Mouse (Mus musculus): ENCODE results near the gene Hoxb7. TPM values are rescaled to one million over a fixed set of nuclear protein-coding genes. Genes with fewer than 3 reads are reported as not detected.

Gene Hoxb7
- polyA plus RNA-seq, 1 experiment from 2014 or later: 3.5 TPM

GRCm38 (mm10) chr11:96306908-96307269 is 20.5 kb downstream of the Hoxb7 start:
- Histone ChIP-seq H3K9me3 (ENCODE audit: low read depth, low read length) (no peaks in the 10 kb centered on the region), H3K4me3 (ENCODE audit: low read depth, low read length) (peak overlapping the region; percentile 72), H3K4me2 (peak overlapping the region; percentile 84), H3K4me1 (ENCODE audit: insufficient read depth) (no peaks in the 10 kb centered on the region), H3K27ac (ENCODE audit: low read depth) (peak overlapping the region; percentile 100), H3K9ac (peak overlapping the region; percentile 99), H3K36me3 (ENCODE audit: insufficient read depth) (peaks cover 14% of the 10 kb centered on the region), H3K27me3 (ENCODE audit: insufficient read depth, low read length) (peaks cover 64% of the 10 kb centered on the region)
- WGBS: 17% methylated on average over 13 of the region's 13 CpGs
- ATAC-seq (ENCODE audit: insufficient read depth) (no peak), DNase-seq (no peak)
- TF ChIP-seq CTCF (IDR thresholded peaks at IDR 0.05; ENCODE audit: low read depth): no peak

GRCm38 (mm10) chr11:96308763-96309162 is 22.3 kb downstream of the Hoxb7 start:
- Histone ChIP-seq H3K36me3 (ENCODE audit: insufficient read depth) (peaks cover 14% of the 10 kb centered on the region), H3K4me2 (peak overlapping the region; percentile 84), H3K27ac (ENCODE audit: low read depth) (peak overlapping the region; percentile 100), H3K4me3 (ENCODE audit: low read depth, low read length) (peak overlapping the region; percentile 72), H3K9me3 (ENCODE audit: low read depth, low read length) (no peaks in the 10 kb centered on the region), H3K4me1 (ENCODE audit: insufficient read depth) (no peaks in the 10 kb centered on the region), H3K9ac (peak overlapping the region; percentile 99), H3K27me3 (ENCODE audit: insufficient read depth, low read length) (peaks cover 63% of the 10 kb centered on the region)
- DNase-seq (no peak), ATAC-seq (ENCODE audit: insufficient read depth) (no peak)
- 19% methylated on average over 4 of the region's 4 CpGs for WGBS
- TF ChIP-seq CTCF (IDR thresholded peaks at IDR 0.05; ENCODE audit: low read depth): no peak

DNA sequence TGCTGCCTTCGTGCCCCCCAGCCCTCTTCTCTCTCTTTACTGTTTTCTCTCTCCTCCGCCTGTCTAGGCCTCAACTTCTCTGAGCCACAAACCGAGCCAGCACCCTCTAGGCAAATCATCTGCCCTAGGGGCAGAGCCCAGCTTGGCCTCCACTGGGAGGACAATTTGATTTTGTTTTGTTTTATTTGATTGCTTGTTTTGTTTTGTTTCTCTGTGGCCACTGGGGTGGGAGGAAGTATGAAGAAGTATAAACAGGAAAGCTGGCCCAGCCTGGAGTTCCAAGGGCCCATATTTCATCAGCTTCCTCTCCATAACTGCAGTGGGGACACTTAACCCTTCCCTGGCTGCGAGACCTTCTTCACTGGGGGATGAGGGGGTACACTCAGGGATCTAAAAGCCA is 22.9 kb downstream of the Hoxb7 start:
- 0 out of 2 replicates have a peak, but pooled peaks cover 2% of the 10 kb centered on the region for H3K4me1 ChIP-seq (ENCODE audit: insufficient read depth)
- ATAC-seq (ENCODE audit: insufficient read depth): peak; percentile 60
- no peaks in the 10 kb centered on the region for H3K9me3 ChIP-seq (ENCODE audit: low read depth, low read length)
- H3K4me2 ChIP-seq: peak overlapping the region; percentile 84
- peaks cover 62% of the 10 kb centered on the region for H3K27me3 ChIP-seq (ENCODE audit: insufficient read depth, low read length)
- H3K4me3 ChIP-seq (ENCODE audit: low read depth, low read length): peak overlapping the region; percentile 72
- peaks cover 14% of the 10 kb centered on the region for H3K36me3 ChIP-seq (ENCODE audit: insufficient read depth)
- DNase-seq: peak; percentile 90
- 20% methylated on average over 4 of the region's 4 CpGs for WGBS
- H3K27ac ChIP-seq (ENCODE audit: low read depth): peak overlapping the region; percentile 100
- TF ChIP-seq CTCF (IDR thresholded peaks at IDR 0.05; ENCODE audit: low read depth): peak; percentile 22; the same call in 1 of the 2 replicates
- peak overlapping the region; percentile 99 for H3K9ac ChIP-seq

GRCm38 (mm10) chr11:96310183-96310938 is 23.9 kb downstream of the Hoxb7 start:
- H3K4me2 ChIP-seq: peak overlapping the region; percentile 84
- 0 out of 2 replicates have a peak, but pooled peaks cover 2% of the 10 kb centered on the region for H3K4me1 ChIP-seq (ENCODE audit: insufficient read depth)
- DNase-seq: peak; percentile 55
- no peaks in the 10 kb centered on the region for H3K9me3 ChIP-seq (ENCODE audit: low read depth, low read length)
- H3K4me3 ChIP-seq (ENCODE audit: low read depth, low read length): peak overlapping the region; percentile 72
- WGBS: 15% methylated on average over 20 of the region's 20 CpGs
- peak overlapping the region; percentile 99 for H3K9ac ChIP-seq
- TF ChIP-seq CTCF (IDR thresholded peaks at IDR 0.05; ENCODE audit: low read depth): no peak
- H3K27me3 ChIP-seq (ENCODE audit: insufficient read depth, low read length): peaks cover 53% of the 10 kb centered on the region
- no peak for ATAC-seq (ENCODE audit: insufficient read depth)
- peak overlapping the region; percentile 100 for H3K27ac ChIP-seq (ENCODE audit: low read depth)
- H3K36me3 ChIP-seq (ENCODE audit: insufficient read depth): peaks cover 8% of the 10 kb centered on the region; the same call in 1 of the 2 replicates

DNA sequence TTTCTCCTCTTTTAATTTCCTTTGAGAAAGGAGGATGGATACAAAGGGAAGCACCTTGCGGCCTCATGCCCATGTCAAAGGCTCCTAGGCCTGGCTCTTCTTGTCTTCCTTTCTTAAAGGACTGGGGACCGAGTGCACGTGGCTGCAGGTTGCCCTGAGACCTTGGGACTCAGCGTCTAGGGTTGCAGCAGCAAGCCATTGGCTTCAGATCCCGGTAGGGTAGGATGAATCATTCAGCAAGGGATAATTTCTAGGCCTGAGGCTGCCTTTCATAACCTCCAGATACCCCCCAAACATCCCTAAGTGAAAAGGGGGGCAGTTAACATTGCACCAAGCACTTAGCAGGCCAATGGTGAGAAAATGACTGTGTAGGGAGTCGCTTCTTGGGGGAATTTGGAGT is 24.7 kb downstream of the Hoxb7 start:
- DNase-seq: peak; percentile 58
- peaks cover 50% of the 10 kb centered on the region for H3K27me3 ChIP-seq (ENCODE audit: insufficient read depth, low read length)
- peak overlapping the region; percentile 99 for H3K9ac ChIP-seq
- H3K36me3 ChIP-seq (ENCODE audit: insufficient read depth): peaks cover under 1% of the 10 kb centered on the region; the same call in 1 of the 2 replicates
- 11% methylated on average over 6 of the region's 6 CpGs for WGBS
- TF ChIP-seq CTCF (IDR thresholded peaks at IDR 0.05; ENCODE audit: low read depth): no peak
- H3K27ac ChIP-seq (ENCODE audit: low read depth): peak overlapping the region; percentile 100
- peak overlapping the region; percentile 72 for H3K4me3 ChIP-seq (ENCODE audit: low read depth, low read length)
- no peak for ATAC-seq (ENCODE audit: insufficient read depth)
- H3K4me2 ChIP-seq: peak overlapping the region; percentile 84
- H3K9me3 ChIP-seq (ENCODE audit: low read depth, low read length): no peaks in the 10 kb centered on the region
- H3K4me1 ChIP-seq (ENCODE audit: insufficient read depth): 0 out of 2 replicates have a peak, but pooled peaks cover 2% of the 10 kb centered on the region

GRCm38 (mm10) chr11:96311520-96312417 is 25.3 kb downstream of the Hoxb7 start:
- no peaks in the 10 kb centered on the region for H3K9me3 ChIP-seq (ENCODE audit: low read depth, low read length)
- H3K27me3 ChIP-seq (ENCODE audit: insufficient read depth, low read length): peaks cover 45% of the 10 kb centered on the region
- H3K4me3 ChIP-seq (ENCODE audit: low read depth, low read length): peak overlapping the region; percentile 72
- 0 out of 2 replicates have a peak, but pooled peaks cover 2% of the 10 kb centered on the region for H3K4me1 ChIP-seq (ENCODE audit: insufficient read depth)
- WGBS: 1% methylated on average over 31 of the region's 31 CpGs
- ATAC-seq (ENCODE audit: insufficient read depth): peak; percentile 81
- DNase-seq: peak; percentile 95
- no peaks in the 10 kb centered on the region for H3K36me3 ChIP-seq (ENCODE audit: insufficient read depth)
- peak overlapping the region; percentile 99 for H3K9ac ChIP-seq
- H3K4me2 ChIP-seq: peak overlapping the region; percentile 84
- TF ChIP-seq CTCF (IDR thresholded peaks at IDR 0.05; ENCODE audit: low read depth): peak; percentile 87
- peak overlapping the region; percentile 100 for H3K27ac ChIP-seq (ENCODE audit: low read depth)

All from lung, embryonic 14.5 days (tissue).